Mouse (Mus musculus): Measurements from ENCODE around the gene Brca1. TPM values are rescaled to one million over a fixed set of nuclear protein-coding genes. Genes with fewer than 3 reads are reported as not detected.

The Brca1 gene
- polyA plus RNA-seq, 1 experiment from 2014 or later: 8.1 TPM

- no peak for ATAC-seq (ENCODE audit: insufficient number of reproducible peaks, low FRiP score, low TSS enrichment, low read depth)
- Histone ChIP-seq H3K9me3 (replicated peaks) (no peaks in the 10 kb centered on the region), H3K27me3 (no peaks in the 10 kb centered on the region), H3K27ac (replicated peaks) (no peak overlapping the region), H3K4me3 (replicated peaks) (no peak overlapping the region), H3K4me2 (replicated peaks) (no peak overlapping the region), H3K9ac (no peak overlapping the region), H3K4me1 (peaks cover 5% of the 10 kb centered on the region; the same call in 1 of the 2 replicates), H3K36me3 (peaks cover 43% of the 10 kb centered on the region)
- WGBS: 68% methylated on average over 6 of the region's 6 CpGs
Observed at GRCm38 (mm10) chr11:101581081-101581764, 29.5 kb upstream of the Brca1 start.

- WGBS: 82% methylated on average over 6 of the region's 6 CpGs
- H3K4me2 ChIP-seq (replicated peaks): no peak overlapping the region
Observed at GRCm38 (mm10) chr11:101576116-101576515, 24.4 kb upstream of the Brca1 start.

GRCm38 (mm10) chr11:101568421-101568820 is 16.7 kb upstream of the Brca1 start:
- Histone ChIP-seq H3K4me1 (no peaks in the 10 kb centered on the region), H3K27me3 (no peaks in the 10 kb centered on the region), H3K9ac (no peak overlapping the region), H3K9me3 (replicated peaks) (no peaks in the 10 kb centered on the region), H3K27ac (replicated peaks) (no peak overlapping the region), H3K36me3 (peaks cover 86% of the 10 kb centered on the region), H3K4me3 (replicated peaks) (no peak overlapping the region), H3K4me2 (replicated peaks) (no peak overlapping the region)
- no peak for ATAC-seq (ENCODE audit: insufficient number of reproducible peaks, low FRiP score, low TSS enrichment, low read depth)
- WGBS: 81% methylated on average over 3 of the region's 3 CpGs

More at GRCm38 (mm10) chr11:101576116-101576515, 24.4 kb upstream of the Brca1 start:
- no peak overlapping the region for H3K9ac ChIP-seq
- peaks cover 91% of the 10 kb centered on the region for H3K36me3 ChIP-seq
- no peaks in the 10 kb centered on the region for H3K9me3 ChIP-seq (replicated peaks)
- H3K4me1 ChIP-seq: no peaks in the 10 kb centered on the region
- no peaks in the 10 kb centered on the region for H3K27me3 ChIP-seq
- H3K4me3 ChIP-seq (replicated peaks): no peak overlapping the region
- no peak overlapping the region for H3K27ac ChIP-seq (replicated peaks)
- no peak; the same call in 1 of the 2 replicates for ATAC-seq (ENCODE audit: insufficient number of reproducible peaks, low FRiP score, low TSS enrichment, low read depth)

- Histone ChIP-seq H3K4me2 (replicated peaks) (no peak overlapping the region), H3K4me1 (no peaks in the 10 kb centered on the region), H3K27me3 (no peaks in the 10 kb centered on the region), H3K36me3 (peaks cover 73% of the 10 kb centered on the region), H3K4me3 (replicated peaks) (no peak overlapping the region), H3K27ac (replicated peaks) (no peak overlapping the region), H3K9me3 (replicated peaks) (no peaks in the 10 kb centered on the region), H3K9ac (no peak overlapping the region)
- no peak for ATAC-seq (ENCODE audit: insufficient number of reproducible peaks, low FRiP score, low TSS enrichment, low read depth)
- WGBS: 33% methylated on average over 5 of the region's 5 CpGs
Observed at GRCm38 (mm10) chr11:101562391-101562790, 10.6 kb upstream of the Brca1 start.

GRCm38 (mm10) chr11:101556954-101557353 is 5.2 kb upstream of the Brca1 start:
- no peak overlapping the region for H3K4me2 ChIP-seq (replicated peaks)
- H3K27ac ChIP-seq (replicated peaks): no peak overlapping the region
- H3K9ac ChIP-seq: no peak overlapping the region
- H3K36me3 ChIP-seq: peaks cover 50% of the 10 kb centered on the region
- H3K9me3 ChIP-seq (replicated peaks): no peaks in the 10 kb centered on the region
- no peak overlapping the region for H3K4me3 ChIP-seq (replicated peaks)
- ATAC-seq (ENCODE audit: insufficient number of reproducible peaks, low FRiP score, low TSS enrichment, low read depth): no peak
- no peaks in the 10 kb centered on the region for H3K27me3 ChIP-seq
- H3K4me1 ChIP-seq: peaks cover 14% of the 10 kb centered on the region
- WGBS: 70% methylated on average over 2 of the region's 2 CpGs

GRCm38 (mm10) chr11:101556541-101556940 is 4.8 kb upstream of the Brca1 start:
- Histone ChIP-seq H3K4me3 (replicated peaks) (no peak overlapping the region), H3K27me3 (no peaks in the 10 kb centered on the region), H3K9me3 (replicated peaks) (no peaks in the 10 kb centered on the region), H3K27ac (replicated peaks) (no peak overlapping the region), H3K4me2 (replicated peaks) (no peak overlapping the region), H3K4me1 (peaks cover 14% of the 10 kb centered on the region), H3K9ac (no peak overlapping the region), H3K36me3 (peaks cover 50% of the 10 kb centered on the region)
- WGBS: 95% methylated on average over 7 of the region's 7 CpGs
- no peak for ATAC-seq (ENCODE audit: insufficient number of reproducible peaks, low FRiP score, low TSS enrichment, low read depth)

GRCm38 (mm10) chr11:101553354-101553930 is 1.7 kb upstream of the Brca1 start:
- Histone ChIP-seq H3K27ac (replicated peaks) (peak overlapping the region; percentile 92), H3K4me3 (replicated peaks) (peak overlapping the region; percentile 88), H3K4me2 (replicated peaks) (peak overlapping the region; percentile 63), H3K36me3 (peaks cover 22% of the 10 kb centered on the region), H3K27me3 (no peaks in the 10 kb centered on the region), H3K9ac (peak overlapping the region; percentile 75), H3K4me1 (peaks cover 23% of the 10 kb centered on the region), H3K9me3 (replicated peaks) (no peaks in the 10 kb centered on the region)
- WGBS: 12% methylated on average over 8 of the region's 8 CpGs
- no peak for ATAC-seq (ENCODE audit: insufficient number of reproducible peaks, low FRiP score, low TSS enrichment, low read depth)

- H3K27ac ChIP-seq (replicated peaks): peak overlapping the region; percentile 95
- under 1% methylated on average over 37 of the region's 37 CpGs for WGBS
Observed at GRCm38 (mm10) chr11:101552476-101553300, 933 bp upstream of the Brca1 start.

GRCm38 (mm10) chr11:101548526-101548925 is 3.2 kb downstream of the Brca1 start:
- Histone ChIP-seq H3K4me1 (peaks cover 12% of the 10 kb centered on the region), H3K36me3 (no peaks in the 10 kb centered on the region; the same call in 1 of the 2 replicates), H3K27ac (replicated peaks) (no peak overlapping the region), H3K4me3 (replicated peaks) (no peak overlapping the region), H3K9ac (no peak overlapping the region), H3K27me3 (no peaks in the 10 kb centered on the region), H3K4me2 (replicated peaks) (no peak overlapping the region), H3K9me3 (replicated peaks) (no peaks in the 10 kb centered on the region)
- no peak for ATAC-seq (ENCODE audit: insufficient number of reproducible peaks, low FRiP score, low TSS enrichment, low read depth)

More at GRCm38 (mm10) chr11:101552476-101553300, 933 bp upstream of the Brca1 start:
- ATAC-seq (ENCODE audit: insufficient number of reproducible peaks, low FRiP score, low TSS enrichment, low read depth): peak; percentile 98
- peaks cover 23% of the 10 kb centered on the region for H3K4me1 ChIP-seq
- H3K9ac ChIP-seq: peak overlapping the region; percentile 75
- peak overlapping the region; percentile 88 for H3K4me3 ChIP-seq (replicated peaks)
- H3K36me3 ChIP-seq: peaks cover 16% of the 10 kb centered on the region
- H3K27me3 ChIP-seq: no peaks in the 10 kb centered on the region
- H3K4me2 ChIP-seq (replicated peaks): peak overlapping the region; percentile 63
- no peaks in the 10 kb centered on the region for H3K9me3 ChIP-seq (replicated peaks)

- no peaks in the 10 kb centered on the region for H3K27me3 ChIP-seq
- H3K4me3 ChIP-seq (replicated peaks): no peak overlapping the region
- H3K36me3 ChIP-seq: peaks cover under 1% of the 10 kb centered on the region; the same call in 1 of the 2 replicates
- H3K9me3 ChIP-seq (replicated peaks): no peaks in the 10 kb centered on the region
- no peaks in the 10 kb centered on the region for H3K4me1 ChIP-seq
- H3K9ac ChIP-seq: no peak overlapping the region
- WGBS: 70% methylated on average over 1 of the region's 1 CpGs
- H3K27ac ChIP-seq (replicated peaks): no peak overlapping the region; the same call in 1 of the 2 replicates
- ATAC-seq (ENCODE audit: insufficient number of reproducible peaks, low FRiP score, low TSS enrichment, low read depth): no peak
- no peak overlapping the region for H3K4me2 ChIP-seq (replicated peaks)
Observed at GRCm38 (mm10) chr11:101544132-101544531, 7.6 kb downstream of the Brca1 start.

GRCm38 (mm10) chr11:101543533-101543932 is 8.2 kb downstream of the Brca1 start:
- ATAC-seq (ENCODE audit: insufficient number of reproducible peaks, low FRiP score, low TSS enrichment, low read depth): no peak
- 89% methylated on average over 9 of the region's 9 CpGs for WGBS

More at GRCm38 (mm10) chr11:101543533-101543932, 8.2 kb downstream of the Brca1 start:
- no peaks in the 10 kb centered on the region for H3K4me1 ChIP-seq
- no peak overlapping the region for H3K4me3 ChIP-seq (replicated peaks)
- no peak overlapping the region for H3K4me2 ChIP-seq (replicated peaks)
- H3K27me3 ChIP-seq: no peaks in the 10 kb centered on the region
- H3K36me3 ChIP-seq: peaks cover 4% of the 10 kb centered on the region
- H3K9me3 ChIP-seq (replicated peaks): no peaks in the 10 kb centered on the region
- no peak overlapping the region for H3K9ac ChIP-seq
- no peak overlapping the region; the same call in 1 of the 2 replicates for H3K27ac ChIP-seq (replicated peaks)

Measured in embryonic facial prominence, embryonic 15.5 days (tissue).